Mouse (Mus musculus) limb, embryonic 14.5 days (tissue): ENCODE measurements around the gene Glud1. TPM values are rescaled to one million over a fixed set of nuclear protein-coding genes. Genes with fewer than 3 reads are reported as not detected.

Experiments
- ATAC-seq: fragments of 200-750 bp; cut with Nextera tagmentation; 2 replicates; pipeline ENCODE4 v1.8.0; 2017; ENCODE audit warnings: low read depth, moderate number of reproducible peaks, moderate TSS enrichment; ENCODE audit not compliant: low FRiP score
- DNase-seq: peaks from one replicate; pipeline ENCODE4 v3.0.0-alpha.2; 2015; ENCODE audit warnings: low spot score
- H3K27ac ChIP-seq: fragments of 300-500 bp; sonication (generic); replicated peaks from 2 replicates; pipeline ENCODE4 v1.5.1; 2014; ENCODE audit warnings: low read depth, mild to moderate bottlenecking, low read length, moderate library complexity, mixed read lengths
- H3K27me3 ChIP-seq: fragments of 300-500 bp; sonication (generic); 2 replicates; pipeline ENCODE4 v1.6.1; 2014; ENCODE audit warnings: low read length, mixed read lengths; ENCODE audit not compliant: control insufficient read depth, insufficient read depth
- H3K36me3 ChIP-seq: fragments of 300-500 bp; sonication (generic); 2 replicates; pipeline ENCODE4 v1.6.1; 2014; ENCODE audit warnings: mild to moderate bottlenecking, low read length, moderate library complexity, mixed read lengths; ENCODE audit not compliant: control insufficient read depth, insufficient read depth
- H3K4me1 ChIP-seq: fragments of 300-500 bp; sonication (generic); 2 replicates; pipeline ENCODE4 v1.6.1; 2014; ENCODE audit warnings: antibody characterized with exemption, low read length, mixed read lengths; ENCODE audit not compliant: control insufficient read depth, insufficient read depth
- H3K4me2 ChIP-seq: fragments of 300-500 bp; sonication (generic); replicated peaks from 2 replicates; pipeline ENCODE4 v1.6.1; 2014; ENCODE audit warnings: low read depth, mild to moderate bottlenecking, low read length, moderate library complexity; ENCODE audit not compliant: severe bottlenecking
- H3K4me3 ChIP-seq: fragments of 300-500 bp; sonication (generic); replicated peaks from 2 replicates; pipeline ENCODE4 v1.5.1; 2014; ENCODE audit warnings: low read length
- H3K9ac ChIP-seq: fragments of 300-500 bp; sonication (generic); 2 replicates; pipeline ENCODE4 v1.6.1; 2014; ENCODE audit warnings: mild to moderate bottlenecking, low read depth, low read length, moderate library complexity; ENCODE audit not compliant: severe bottlenecking
- H3K9me3 ChIP-seq: fragments of 300-500 bp; sonication (generic); 2 replicates; pipeline ENCODE4 v1.6.1; 2016; ENCODE audit warnings: low read length; ENCODE audit not compliant: control insufficient read depth
- POLR2A ChIP-seq: fragments of 200-500 bp; IDR thresholded peaks from 2 replicates; pipeline ENCODE4 v1.8.0; 2012; ENCODE audit warnings: inconsistent platforms, mild to moderate bottlenecking, moderate library complexity, borderline replicate concordance; ENCODE audit not compliant: insufficient read depth, insufficient read length; ENCODE audit errors: extremely low read depth
- WGBS: fragments of 180-500 bp; shearing (Covaris S2); extraction: QIAGEN DNeasy Blood & Tissue Kit; methylation state at CpG from one replicate; pipeline ENCODE4 v1.1.7; 2014; 5-methylcytosine and 5-hydroxymethylcytosine counted together
- polyA plus RNA-seq, 2 experiments: library from polyadenylated mRNA; depleted of rRNA in 1 of 2; stranded (reverse) in 1 of 2; unstranded in 1 of 2; fragments of >200 nt; fragmentation: Nextera tagmentation in 1 of 2; extraction: Ambion mirVana in 1 of 2; gene quantifications; 2 replicates each; pipeline versions ENCODE4 v1.2.1 to v1.2.3; 2012 to 2014

Gene Glud1
- polyA plus RNA-seq, 2 experiments, result 67.3 to 81.2 TPM

DNA sequence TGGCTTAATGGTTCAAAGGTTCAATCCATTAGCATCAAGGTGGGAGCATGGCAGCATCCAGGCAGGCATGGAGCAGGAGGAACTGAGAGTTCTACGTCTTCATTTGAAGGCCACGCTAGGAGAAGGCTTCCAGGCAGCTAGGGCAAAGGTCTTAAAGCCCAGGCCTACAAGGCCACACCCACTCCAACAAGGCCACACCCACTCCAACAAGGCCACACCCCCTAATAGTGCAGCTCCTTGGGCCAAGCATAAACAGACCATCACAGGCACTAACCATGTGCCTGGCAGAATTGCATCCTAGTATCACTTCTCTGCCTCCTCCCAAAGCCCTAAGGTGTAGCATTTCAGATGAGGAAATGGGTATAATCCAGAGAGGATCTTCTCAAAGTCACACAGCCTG lies 61.2 kb downstream of the Glud1 start:
- WGBS, result 54% methylated on average over 2 of the region's 2 CpGs
- DNase-seq, result no peak
- Histone ChIP-seq H3K4me1 (peaks cover 5% of the 10 kb centered on the region; the same call in 1 of the 2 replicates), H3K27ac (no peak overlapping the region), H3K4me3 (no peak overlapping the region), H3K4me2 (no peak overlapping the region), H3K9me3 (no peaks in the 10 kb centered on the region), H3K36me3 (no peaks in the 10 kb centered on the region), H3K9ac (no peak overlapping the region), H3K27me3 (no peaks in the 10 kb centered on the region)
- TF ChIP-seq POLR2A, result no peak
- ATAC-seq, result no peak

- peaks cover 5% of the 10 kb centered on the region; the same call in 1 of the 2 replicates for H3K4me1 ChIP-seq
- TF ChIP-seq POLR2A, result no peak
- H3K4me3 ChIP-seq, result no peak overlapping the region
- DNase-seq (no peak), ATAC-seq (no peak)
- H3K9ac ChIP-seq, result no peak overlapping the region
- no peaks in the 10 kb centered on the region for H3K9me3 ChIP-seq
- no peaks in the 10 kb centered on the region for H3K27me3 ChIP-seq
- H3K4me2 ChIP-seq, result no peak overlapping the region
- no peak overlapping the region for H3K27ac ChIP-seq
- WGBS, result 80% methylated on average over 6 of the region's 6 CpGs
- H3K36me3 ChIP-seq, result no peaks in the 10 kb centered on the region
Measured at GRCm38 (mm10) chr14:34372646-34373045, 62.1 kb downstream of the Glud1 start.

- no peak for TF ChIP-seq POLR2A
- H3K36me3 ChIP-seq, result no peaks in the 10 kb centered on the region
- H3K9me3 ChIP-seq, result no peaks in the 10 kb centered on the region
- no peak overlapping the region for H3K4me3 ChIP-seq
- H3K9ac ChIP-seq, result no peak overlapping the region
- 73% methylated on average over 6 of the region's 6 CpGs for WGBS
- no peak overlapping the region for H3K4me2 ChIP-seq
- peaks cover 11% of the 10 kb centered on the region for H3K4me1 ChIP-seq
- H3K27ac ChIP-seq, result no peak overlapping the region
- no peak for ATAC-seq
- DNase-seq, result no peak
- no peaks in the 10 kb centered on the region for H3K27me3 ChIP-seq
Measured at GRCm38 (mm10) chr14:34373581-34373980, 63.1 kb downstream of the Glud1 start.

DNA sequence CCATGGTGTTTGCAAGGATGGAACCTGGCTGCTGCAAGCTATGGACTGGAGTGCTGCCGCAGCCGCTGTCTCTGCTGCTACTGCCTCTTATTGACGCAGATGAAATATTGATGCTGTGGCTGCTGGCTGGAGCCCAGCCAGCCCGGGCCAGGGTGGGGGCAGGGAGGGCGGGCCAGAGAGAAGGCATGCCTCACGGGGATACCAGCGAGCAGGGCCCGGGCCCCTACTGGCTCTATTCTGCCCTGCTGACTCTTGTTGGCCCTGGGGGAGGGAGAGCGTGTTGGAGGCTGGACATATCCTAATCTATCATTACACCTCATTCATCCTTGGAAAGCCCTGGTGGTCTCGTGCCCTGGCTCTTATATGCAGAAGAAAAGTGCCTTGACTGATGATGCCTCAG lies 64.0 kb downstream of the Glud1 start, which contains the start of gene Sncg:
Gene Sncg (minus strand): TSS at position 213 of the 400 bp plus-strand sequence.
- Histone ChIP-seq H3K9me3 (no peaks in the 10 kb centered on the region), H3K27ac (no peak within 1 kb of the TSS), H3K27me3 (no peaks in the 10 kb centered on the region), H3K4me3 (no peak within 1 kb of the TSS), H3K4me1 (peaks cover 17% of the 10 kb centered on the region), H3K4me2 (no peak within 1 kb of the TSS), H3K36me3 (no peaks in the 10 kb centered on the region), H3K9ac (no peak within 1 kb of the TSS)
- ATAC-seq, result no peak
- 41% methylated on average over 10 of the region's 10 CpGs for WGBS
- DNase-seq, result no peak
- no peak for TF ChIP-seq POLR2A

GRCm38 (mm10) chr14:34375415-34375904 lies 64.9 kb downstream of the Glud1 start, which contains the start of gene Mmrn2:
Gene Mmrn2, plus strand, starts transcription at chr14:34375465.
- DNase-seq (no peak), ATAC-seq (no peak)
- peaks cover 17% of the 10 kb centered on the region for H3K4me1 ChIP-seq
- TF ChIP-seq POLR2A, result no peak
- H3K9ac ChIP-seq, result no peak within 1 kb of the TSS
- H3K36me3 ChIP-seq, result no peaks in the 10 kb centered on the region
- H3K27me3 ChIP-seq, result no peaks in the 10 kb centered on the region
- H3K4me3 ChIP-seq, result no peak within 1 kb of the TSS
- no peak within 1 kb of the TSS for H3K27ac ChIP-seq
- H3K9me3 ChIP-seq, result no peaks in the 10 kb centered on the region
- WGBS, result 80% methylated on average over 13 of the region's 13 CpGs
- no peak within 1 kb of the TSS for H3K4me2 ChIP-seq
